In genomic region chr12:53246181-53246580, GRCm38 (mm10) we compare ENCODE assay signal across 10 mouse cellular contexts. TPM values are rescaled to one million over a fixed set of nuclear protein-coding genes. Genes with fewer than 3 reads are reported as not detected.
DNase-seq lines count a peak whose midpoint lies in the region; ATAC-seq lines count a peak whose summit lies in the region.
"Had no signal": no experiment of that assay in that cellular context is flagged by ENCODE, and none has a peak within 500 bp of the region (broad histone marks: within the 10 kb centered on the region; RNA-seq: fewer than 3 reads in every experiment).

No protein-coding gene starts in this region.

- no peaks in the 10 kb centered on the region for H3K9me3 ChIP-seq in heart, embryonic 11.5 days (replicated peaks; ENCODE audit: control insufficient read depth, low read length)
- no peaks in the 10 kb centered on the region for H3K9me3 ChIP-seq in hindbrain, embryonic 13.5 days
- H3K9me3 ChIP-seq in midbrain, embryonic 11.5 days (ENCODE audit: control insufficient read depth, low read length) = no peaks in the 10 kb centered on the region

- H3K27me3 ChIP-seq in heart, embryonic 11.5 days (ENCODE audit: control insufficient read depth, insufficient read depth, low read length) = peaks cover 60% of the 10 kb centered on the region
- 0 out of 2 replicates have a peak, but pooled peaks cover 11% of the 10 kb centered on the region for H3K27me3 ChIP-seq in hindbrain, embryonic 13.5 days
- H3K27me3 ChIP-seq in midbrain, embryonic 11.5 days (ENCODE audit: control insufficient read depth, insufficient read depth, low read length) = no peaks in the 10 kb centered on the region; the same call in 1 of the 2 replicates

- whole genome bisulfite sequencing in heart, embryonic 11.5 days (ENCODE audit: insufficient replicate concordance) = under 1% methylated on average over 12 of the region's 12 CpGs
- WGBS in hindbrain, embryonic 13.5 days = 2% methylated on average over 12 of the region's 12 CpGs
- WGBS in midbrain, embryonic 11.5 days = under 1% methylated on average over 12 of the region's 12 CpGs

- H3K36me3 ChIP-seq in heart, embryonic 11.5 days (ENCODE audit: control insufficient read depth, insufficient read depth, low read length) = no peaks in the 10 kb centered on the region
- H3K36me3 ChIP-seq in hindbrain, embryonic 13.5 days = no peaks in the 10 kb centered on the region
- H3K36me3 ChIP-seq in midbrain, embryonic 11.5 days (ENCODE audit: control insufficient read depth, insufficient read depth, low read length) = no peaks in the 10 kb centered on the region

- no peak for ATAC-seq in heart, embryonic 11.5 days (replicated peaks; ENCODE audit: insufficient number of reproducible peaks, low FRiP score, low TSS enrichment)
- no peak for ATAC-seq in hindbrain, embryonic 13.5 days (ENCODE audit: low FRiP score)
- ATAC-seq in midbrain, embryonic 11.5 days (ENCODE audit: low FRiP score) = no peak

- H3K4me1 ChIP-seq in heart, embryonic 11.5 days (ENCODE audit: control insufficient read depth, insufficient read depth, low read length) = peaks cover 5% of the 10 kb centered on the region
- peaks cover 37% of the 10 kb centered on the region for H3K4me1 ChIP-seq in hindbrain, embryonic 13.5 days (replicated peaks)
- H3K4me1 ChIP-seq in midbrain, embryonic 11.5 days (ENCODE audit: control insufficient read depth, insufficient read depth, low read length) = peaks cover 25% of the 10 kb centered on the region

- DNase-seq in heart, postnatal 25 days (ENCODE audit: low spot score) = no peak
- DNase-seq in embryo, embryonic 9.5 days (ENCODE audit: extremely low spot score) = peak; percentile 27
- peak; percentile 93 for DNase-seq in midbrain, embryonic 11.5 days (ENCODE audit: low spot score, missing footprints)
- DNase-seq in cerebellum, adult 8-10 months = no peak
- no peak for DNase-seq in cerebellum, postnatal 4 days (ENCODE audit: low spot score in 2 of 2)
- no peak for DNase-seq in cerebellum, postnatal 36 days
- DNase-seq: adrenal gland, postnatal 25 days; thymus, adult 2 months had no signal

- intact Hi-C loops in heart, postnatal 25 days (cut with DNase I) = loop anchor here (10.0 kb wide), 1 partner anchor 331 kb away; no protein-coding TSS in a partner anchor

- peak overlapping the region; percentile 58 for H3K4me3 ChIP-seq in heart, embryonic 11.5 days (ENCODE audit: low read depth, low read length)
- peak overlapping the region; percentile 86 for H3K4me3 ChIP-seq in hindbrain, embryonic 13.5 days
- H3K4me3 ChIP-seq in midbrain, embryonic 11.5 days (ENCODE audit: low read depth, low read length) = peak overlapping the region; percentile 89

- H3K27ac ChIP-seq in heart, embryonic 11.5 days (ENCODE audit: low read depth, low read length) = no peak overlapping the region
- peak overlapping the region; percentile 97 for H3K27ac ChIP-seq in hindbrain, embryonic 13.5 days
- H3K27ac ChIP-seq in midbrain, embryonic 11.5 days (ENCODE audit: low read depth, low read length) = peak overlapping the region; percentile 97

- no peak overlapping the region for H3K9ac ChIP-seq in heart, embryonic 11.5 days (ENCODE audit: low read depth, low read length)
- H3K9ac ChIP-seq in hindbrain, embryonic 13.5 days = peak overlapping the region; percentile 94
- H3K9ac ChIP-seq in midbrain, embryonic 11.5 days (ENCODE audit: low read length) = peak overlapping the region; percentile 95

- peak overlapping the region; percentile 95 for H3K4me2 ChIP-seq in heart, embryonic 11.5 days
- H3K4me2 ChIP-seq in hindbrain, embryonic 13.5 days = peak overlapping the region; percentile 96
- H3K4me2 ChIP-seq in midbrain, embryonic 11.5 days = peak overlapping the region; percentile 84

RNA-seq across cellular contexts. Expression of gene Npas3, which starts 2.3 kb away (rescaled TPM):
- 0.77 and 1.3 TPM in 2 replicates for polyA plus RNA-seq in heart, embryonic 11.5 days (2014; fragmentation: Nextera tagmentation; extraction: Ambion mirVana)
- total RNA-seq in heart, postnatal 25 days (2021) = 1 to 10 TPM in 1 of 2 experiments, under 1 TPM in 1; 0.18 to 1.5 TPM
- polyA plus RNA-seq in hindbrain, embryonic 13.5 days (2015; fragmentation: Nextera tagmentation; extraction: Ambion mirVana) = 22.3 and 25.0 TPM in 2 replicates
- 17.7 and 19.5 TPM in 2 replicates for polyA plus RNA-seq in midbrain, embryonic 11.5 days (2014; fragmentation: Nextera tagmentation; extraction: Ambion mirVana)

Comparison
In these comparisons a context has a peak if more than half of its experiments do, and no peak if none do; other contexts are left out.
1. DNase-seq: peak in embryo, embryonic 9.5 days (single experiment) and midbrain, embryonic 11.5 days (single experiment); none in heart, postnatal 25 days (single experiment), cerebellum, adult 8-10 months (single experiment), cerebellum, postnatal 4 days (0 of 2) and cerebellum, postnatal 36 days (0 of 2).
2. Peak in every context shown above with its lines, with median percentiles within 50 percentile points of each other: H3K4me2 ChIP-seq and H3K4me3 ChIP-seq.